Mouse (Mus musculus): ENCODE results near the gene Tspo. TPM values are rescaled to one million over a fixed set of nuclear protein-coding genes. Genes with fewer than 3 reads are reported as not detected.

Tspo gene
- total RNA-seq, 2 experiments from 2014 or later: 7.9 to 10.6 TPM

GRCm38 (mm10) chr15:83541647-83542287 lies 21.6 kb upstream of the Tspo start:
- no peak for DNase-seq (ENCODE audit: low spot score in 2 of 2)

GRCm38 (mm10) chr15:83546029-83546428 lies 17.4 kb upstream of the Tspo start:
- no peak for DNase-seq (ENCODE audit: low spot score in 2 of 2)

- DNase-seq (ENCODE audit: low spot score in 2 of 2): no peak
Measured at GRCm38 (mm10) chr15:83547144-83547543, 16.2 kb upstream of the Tspo start.

- no peak for DNase-seq (ENCODE audit: low spot score in 2 of 2)
Measured at GRCm38 (mm10) chr15:83550137-83550536, 13.3 kb upstream of the Tspo start.

GRCm38 (mm10) chr15:83553831-83554230 lies 9.6 kb upstream of the Tspo start:
- DNase-seq (ENCODE audit: low spot score in 2 of 2): no peak

- DNase-seq (ENCODE audit: low spot score in 2 of 2): peak; percentile 81 to 88
Measured at GRCm38 (mm10) chr15:83555161-83555974, 8.0 kb upstream of the Tspo start.

GRCm38 (mm10) chr15:83560941-83561477 lies 2.4 kb upstream of the Tspo start:
- DNase-seq (ENCODE audit: low spot score in 2 of 2): no peak

- peak; percentile 53 to 58 for DNase-seq (ENCODE audit: low spot score in 2 of 2)
Measured at GRCm38 (mm10) chr15:83562626-83563270, 644 bp upstream of the Tspo start.

- no peak for DNase-seq (ENCODE audit: low spot score in 2 of 2)
Measured at GRCm38 (mm10) chr15:83563857-83564651, 662 bp downstream of the Tspo start.

- DNase-seq (ENCODE audit: low spot score in 2 of 2): no peak
Measured at GRCm38 (mm10) chr15:83565434-83565833, 2.0 kb downstream of the Tspo start.

- DNase-seq (ENCODE audit: low spot score in 2 of 2): no peak
Measured at GRCm38 (mm10) chr15:83566006-83566405, 2.6 kb downstream of the Tspo start.

GRCm38 (mm10) chr15:83567728-83568127 lies 4.3 kb downstream of the Tspo start:
- DNase-seq (ENCODE audit: low spot score in 2 of 2): no peak

- DNase-seq (ENCODE audit: low spot score in 2 of 2): no peak
Measured at GRCm38 (mm10) chr15:83568544-83568943, 5.2 kb downstream of the Tspo start.

GRCm38 (mm10) chr15:83569682-83570081 lies 6.3 kb downstream of the Tspo start:
- DNase-seq (ENCODE audit: low spot score in 2 of 2): no peak

GRCm38 (mm10) chr15:83570641-83571040 lies 7.2 kb downstream of the Tspo start:
- no peak for DNase-seq (ENCODE audit: low spot score in 2 of 2)

GRCm38 (mm10) chr15:83571636-83572035 lies 8.2 kb downstream of the Tspo start:
- DNase-seq (ENCODE audit: low spot score in 2 of 2): no peak

GRCm38 (mm10) chr15:83572132-83572531 lies 8.7 kb downstream of the Tspo start:
- no peak for DNase-seq (ENCODE audit: low spot score in 2 of 2)

GRCm38 (mm10) chr15:83573606-83574005 lies 10.2 kb downstream of the Tspo start:
- DNase-seq (ENCODE audit: low spot score in 2 of 2): no peak

GRCm38 (mm10) chr15:83574731-83575351 lies 11.4 kb downstream of the Tspo start:
- DNase-seq (ENCODE audit: low spot score in 2 of 2): no peak

GRCm38 (mm10) chr15:83575543-83575942 lies 12.2 kb downstream of the Tspo start:
- DNase-seq (ENCODE audit: low spot score in 2 of 2): no peak

GRCm38 (mm10) chr15:83576651-83577050 lies 13.3 kb downstream of the Tspo start:
- DNase-seq (ENCODE audit: low spot score in 2 of 2): no peak
